Mouse (Mus musculus) central nervous system, embryonic 18 days (tissue): ENCODE measurements around the gene Riox1. TPM values are rescaled to one million over a fixed set of nuclear protein-coding genes. Genes with fewer than 3 reads are reported as not detected.

Experiments
- polyA plus RNA-seq: library from polyadenylated mRNA; depleted of rRNA; stranded (reverse); fragments of >200 nt; gene quantifications from 2 replicates; pipeline ENCODE4 v1.2.3, GENCODE M21; 2012; rRNA removed

The Riox1 gene
- polyA plus RNA-seq: 12.7 and 14.2 TPM in 2 replicates

DNA sequence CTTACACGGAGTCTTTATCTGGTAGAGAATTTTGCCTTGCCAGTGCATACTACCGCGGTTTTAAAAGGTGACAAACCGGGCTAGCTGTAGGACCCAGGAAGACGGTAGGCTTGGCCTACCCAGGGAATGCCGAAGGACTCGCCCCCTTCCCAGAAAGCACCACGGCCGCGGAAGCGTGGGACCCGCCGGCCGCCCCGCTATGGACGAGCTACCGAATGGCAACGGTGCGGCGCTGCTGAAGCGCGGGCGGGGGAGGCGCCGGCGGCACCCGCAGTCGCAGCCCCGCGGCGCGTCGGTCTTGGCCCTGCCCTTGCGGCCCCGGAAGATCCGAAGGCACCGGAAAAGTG is at the start of gene Riox1:
TSS of gene Riox1 (plus strand) at position 116 of the 347 bp plus-strand sequence.

GRCm38 (mm10) chr12:83921535-83922381 is 28.6 kb upstream of the Riox1 start, which contains the start of gene Numb:
Gene Numb, minus strand, starts transcription at chr12:83921934.

DNA sequence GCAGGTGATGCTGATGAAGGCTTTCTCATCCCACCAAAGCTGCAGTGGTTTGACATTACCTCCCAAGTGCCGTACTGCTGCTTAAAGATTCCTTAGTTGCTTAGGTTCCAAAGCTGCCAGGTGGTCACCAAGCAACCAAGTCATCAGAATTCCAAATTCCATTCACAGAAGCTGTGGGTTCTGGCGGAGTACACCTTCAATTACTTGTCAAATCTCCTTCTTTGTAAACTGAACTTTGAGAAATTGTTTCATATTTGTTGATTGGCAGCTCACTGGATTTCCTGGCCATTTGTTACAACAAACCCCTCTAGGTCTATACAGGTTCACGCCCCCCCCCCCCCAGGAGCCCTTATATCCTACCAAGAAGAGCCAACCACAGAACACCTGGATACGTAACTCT is 34.3 kb downstream of the Riox1 start, which contains the start of gene Heatr4:
TSS of gene Heatr4 (minus strand) at position 101 of the 400 bp plus-strand sequence.

DNA sequence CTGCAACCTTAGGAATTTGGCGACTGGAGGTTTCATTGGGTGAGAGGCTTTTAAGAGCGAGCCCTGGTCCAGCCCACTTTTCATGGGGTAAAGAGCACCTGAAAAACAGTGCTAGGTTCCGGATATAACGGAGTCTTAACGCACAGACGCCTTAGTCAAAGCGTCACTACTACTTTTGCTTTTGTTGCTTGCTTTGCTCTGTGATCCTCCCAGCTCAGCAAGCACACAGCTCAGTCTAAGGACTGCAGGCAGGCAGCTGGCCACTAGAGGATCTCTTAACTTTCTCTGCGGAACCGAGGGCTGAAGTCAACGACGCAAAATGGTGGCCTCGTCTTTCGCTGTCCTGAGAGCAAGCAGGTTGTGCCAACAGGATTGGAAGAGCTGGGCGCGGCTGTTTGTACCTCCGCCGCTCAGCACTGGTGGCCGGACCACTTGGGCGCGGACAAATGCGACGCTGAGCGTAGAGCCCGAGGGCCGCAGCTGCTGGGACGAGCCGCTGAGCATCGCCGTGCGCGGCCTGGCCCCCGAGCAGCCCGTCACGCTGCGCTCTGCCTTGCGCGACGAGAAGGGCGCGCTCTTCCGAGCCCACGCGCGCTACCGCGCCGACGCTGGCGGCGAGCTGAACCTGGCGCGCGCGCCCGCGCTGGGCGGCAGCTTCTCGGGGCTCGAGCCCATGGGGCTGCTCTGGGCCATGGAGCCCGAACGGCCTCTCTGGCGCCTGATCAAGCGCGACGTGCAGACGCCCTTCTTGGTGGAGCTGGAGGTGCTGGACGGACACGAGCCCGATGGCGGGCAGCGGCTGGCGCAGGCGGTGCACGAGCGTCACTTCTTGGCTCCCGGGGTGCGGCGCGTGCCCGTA is 37.4 kb downstream of the Riox1 start, which contains the start of gene Acot2:
TSS of gene Acot2 (plus strand) at position 279 of the 859 bp plus-strand sequence.

Other genes with a start within 250 kb of the Riox1 start
- gene Papln, start 187.0 kb upstream of the Riox1 start, polyA plus RNA-seq: 1.4 and 1.6 TPM in 2 replicates
- 23.4 and 24.8 TPM in 2 replicates for gene Numb, start 28.7 kb upstream of the Riox1 start, polyA plus RNA-seq
- 0.03 TPM in 1 of 2 replicates, not detected in the other for gene Heatr4, start 34.2 kb downstream of the Riox1 start, polyA plus RNA-seq
- gene Acot2, start 37.3 kb downstream of the Riox1 start, polyA plus RNA-seq: 4.2 and 4.4 TPM in 2 replicates
- gene Acot1, start 58.9 kb downstream of the Riox1 start, polyA plus RNA-seq: 51.7 and 59.0 TPM in 2 replicates
- gene Acot4, start 87.8 kb downstream of the Riox1 start, polyA plus RNA-seq: 0.70 and 0.72 TPM in 2 replicates
- not detected in 2 replicates for gene Gm49366, start 88.3 kb downstream of the Riox1 start, polyA plus RNA-seq
- gene Acot3, start 101.5 kb downstream of the Riox1 start, polyA plus RNA-seq: 0.58 and 0.71 TPM in 2 replicates
- gene Acot5, start 118.7 kb downstream of the Riox1 start, polyA plus RNA-seq: 0.41 and 0.44 TPM in 2 replicates
- 3.6 and 4.2 TPM in 2 replicates for gene Acot6, start 150.0 kb downstream of the Riox1 start, polyA plus RNA-seq
- gene Dnal1, start 163.8 kb downstream of the Riox1 start, polyA plus RNA-seq: 20.1 and 23.3 TPM in 2 replicates
- gene Pnma1, start 197.9 kb downstream of the Riox1 start, polyA plus RNA-seq: 6.6 and 7.2 TPM in 2 replicates